Mouse (Mus musculus): ENCODE data around the gene Zmynd10.

DNA sequence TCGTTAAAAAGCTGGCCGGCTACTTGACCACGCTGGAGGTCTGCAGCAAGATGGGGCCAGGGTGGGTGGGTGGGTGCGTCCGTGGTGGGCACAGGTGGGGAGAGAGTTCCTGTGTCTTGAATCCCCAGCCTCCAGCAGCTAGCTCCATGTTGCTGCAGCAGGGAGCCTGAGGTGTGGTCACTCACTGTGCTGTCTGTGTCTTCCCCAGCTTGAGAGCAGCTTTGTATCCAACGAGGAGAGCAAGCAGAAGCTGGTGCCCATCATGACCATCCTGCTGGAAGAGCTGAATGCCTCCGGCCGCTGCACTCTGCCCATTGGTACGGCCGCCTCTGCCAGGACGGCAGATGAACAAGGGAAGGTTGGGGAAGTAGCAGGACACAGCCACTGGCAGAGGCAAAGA, 3.8 kb upstream of the Zmynd10 start:
- TF ChIP-seq EP300 (IDR thresholded peaks at IDR 0.05; ENCODE audit: insufficient read depth, low read depth, low read length) = no peak
- no peak for TF ChIP-seq CTCF (IDR thresholded peaks at IDR 0.05)

Data from heart, adult 2 months (tissue).